In the genomic region with DNA sequence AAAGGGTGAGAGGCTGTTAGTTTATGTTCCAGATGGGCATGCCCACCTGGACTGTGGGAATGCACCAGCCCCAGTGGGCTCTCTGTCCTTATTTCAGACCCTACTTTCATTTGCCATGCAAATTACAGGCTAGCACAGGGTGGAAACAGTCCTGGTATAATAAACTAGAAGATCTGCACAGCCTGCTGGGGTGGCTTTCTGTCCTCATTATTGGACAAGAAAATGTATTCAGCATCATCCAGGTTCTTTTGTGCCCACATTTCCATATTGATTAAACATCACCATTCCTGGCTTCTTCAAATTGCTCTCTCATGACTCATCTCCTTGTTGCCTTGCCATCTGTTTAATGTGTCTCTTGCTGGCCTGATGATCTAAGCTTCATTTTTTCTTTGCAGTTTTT, we compare ENCODE assay signal across 17 mouse cellular contexts.
A peak's percentile ranks its signal among the peaks of the same experiment; 100 is the strongest.
DNase-seq lines count a peak whose midpoint lies in the region; ATAC-seq lines count a peak whose summit lies in the region.
"Had no signal": no experiment of that assay in that cellular context is flagged by ENCODE, and none has a peak within 500 bp of the region (broad histone marks: within the 10 kb centered on the region; RNA-seq: fewer than 3 reads in every experiment).

No protein-coding gene starts in this region.

- no peaks in the 10 kb centered on the region for H3K9me3 ChIP-seq in forebrain, embryonic 14.5 days (replicated peaks; ENCODE audit: control insufficient read depth, low read length)
- H3K9me3 ChIP-seq in forebrain, embryonic 10.5 days = no peaks in the 10 kb centered on the region
- H3K9me3 ChIP-seq in midbrain, embryonic 13.5 days = no peaks in the 10 kb centered on the region
- H3K9me3 ChIP-seq in midbrain, embryonic 10.5 days (replicated peaks) = no peaks in the 10 kb centered on the region
- no peaks in the 10 kb centered on the region for H3K9me3 ChIP-seq in hindbrain, embryonic 14.5 days (ENCODE audit: control insufficient read depth, low read length)
- H3K9me3 ChIP-seq in neural tube, embryonic 13.5 days = no peaks in the 10 kb centered on the region
- H3K9me3 ChIP-seq: hindbrain, embryonic 15.5 days; limb, embryonic 10.5 days had no signal

- no peaks in the 10 kb centered on the region for H3K4me1 ChIP-seq in forebrain, embryonic 14.5 days (ENCODE audit: control insufficient read depth, insufficient read depth, low read length)
- no peaks in the 10 kb centered on the region for H3K4me1 ChIP-seq in forebrain, embryonic 10.5 days
- no peaks in the 10 kb centered on the region; the same call in 1 of the 2 replicates for H3K4me1 ChIP-seq in midbrain, embryonic 13.5 days (replicated peaks)
- no peaks in the 10 kb centered on the region for H3K4me1 ChIP-seq in midbrain, embryonic 10.5 days
- no peaks in the 10 kb centered on the region for H3K4me1 ChIP-seq in hindbrain, embryonic 14.5 days (replicated peaks; ENCODE audit: control insufficient read depth, insufficient read depth, low read length)
- no peaks in the 10 kb centered on the region; the same call in 1 of the 2 replicates for H3K4me1 ChIP-seq in neural tube, embryonic 13.5 days (replicated peaks)
- H3K4me1 ChIP-seq: hindbrain, embryonic 15.5 days; limb, embryonic 10.5 days; liver, embryonic 15.5 days had no signal

- H3K27ac ChIP-seq in forebrain, embryonic 14.5 days (ENCODE audit: low read depth, low read length) = no peak overlapping the region
- no peak overlapping the region for H3K27ac ChIP-seq in forebrain, embryonic 10.5 days
- H3K27ac ChIP-seq in midbrain, embryonic 13.5 days = no peak overlapping the region
- no peak overlapping the region for H3K27ac ChIP-seq in midbrain, embryonic 10.5 days (replicated peaks)
- no peak overlapping the region for H3K27ac ChIP-seq in hindbrain, embryonic 14.5 days
- peak overlapping the region; percentile 49; the same call in 1 of the 2 replicates for H3K27ac ChIP-seq in neural tube, embryonic 13.5 days (replicated peaks)
- H3K27ac ChIP-seq: hindbrain, embryonic 15.5 days; limb, embryonic 10.5 days; liver, embryonic 15.5 days; stomach, postnatal 0 days had no signal

- H3K27me3 ChIP-seq in forebrain, embryonic 14.5 days (replicated peaks; ENCODE audit: control insufficient read depth, insufficient read depth, low read length) = no peaks in the 10 kb centered on the region
- no peaks in the 10 kb centered on the region for H3K27me3 ChIP-seq in forebrain, embryonic 10.5 days (ENCODE audit: poor library complexity, severe bottlenecking)
- H3K27me3 ChIP-seq in midbrain, embryonic 13.5 days = no peaks in the 10 kb centered on the region
- H3K27me3 ChIP-seq in midbrain, embryonic 10.5 days (ENCODE audit: low read depth, poor library complexity, severe bottlenecking) = no peaks in the 10 kb centered on the region
- no peaks in the 10 kb centered on the region for H3K27me3 ChIP-seq in hindbrain, embryonic 14.5 days (ENCODE audit: control insufficient read depth, insufficient read depth, low read length)
- no peaks in the 10 kb centered on the region for H3K27me3 ChIP-seq in neural tube, embryonic 13.5 days
- H3K27me3 ChIP-seq: hindbrain, embryonic 15.5 days; liver, embryonic 15.5 days had no signal

- no peaks in the 10 kb centered on the region for H3K36me3 ChIP-seq in forebrain, embryonic 14.5 days (ENCODE audit: control insufficient read depth, insufficient read depth, low read length)
- H3K36me3 ChIP-seq in forebrain, embryonic 10.5 days (replicated peaks) = no peaks in the 10 kb centered on the region
- no peaks in the 10 kb centered on the region for H3K36me3 ChIP-seq in midbrain, embryonic 13.5 days
- no peaks in the 10 kb centered on the region for H3K36me3 ChIP-seq in midbrain, embryonic 10.5 days
- H3K36me3 ChIP-seq in hindbrain, embryonic 14.5 days (replicated peaks; ENCODE audit: control insufficient read depth, insufficient read depth) = no peaks in the 10 kb centered on the region
- H3K36me3 ChIP-seq in neural tube, embryonic 13.5 days = no peaks in the 10 kb centered on the region
- H3K36me3 ChIP-seq: hindbrain, embryonic 15.5 days; limb, embryonic 10.5 days; liver, embryonic 15.5 days had no signal

- no peak overlapping the region for H3K4me3 ChIP-seq in forebrain, embryonic 14.5 days (ENCODE audit: low read depth, low read length)
- no peak overlapping the region for H3K4me3 ChIP-seq in forebrain, embryonic 10.5 days
- no peak overlapping the region for H3K4me3 ChIP-seq in midbrain, embryonic 13.5 days (replicated peaks)
- no peak overlapping the region for H3K4me3 ChIP-seq in midbrain, embryonic 10.5 days
- no peak overlapping the region for H3K4me3 ChIP-seq in hindbrain, embryonic 14.5 days (replicated peaks; ENCODE audit: low read length)
- H3K4me3 ChIP-seq in neural tube, embryonic 13.5 days = no peak overlapping the region
- H3K4me3 ChIP-seq: erythroblast, embryonic 14.5 days; hindbrain, embryonic 15.5 days; limb, embryonic 10.5 days; liver, embryonic 15.5 days had no signal

- peak; percentile 11 for DNase-seq in forebrain, embryonic 14.5 days (ENCODE audit: low spot score)
- DNase-seq in forebrain, embryonic 10.5 days (ENCODE audit: extremely low spot score, low spot score) = no peak
- no peak for DNase-seq in midbrain, embryonic 10.5 days (ENCODE audit: low spot score)
- DNase-seq in hindbrain, embryonic 14.5 days (ENCODE audit: low spot score) = no peak
- no peak for DNase-seq in cerebellum, adult 8-10 months
- DNase-seq in left cerebral cortex, postnatal 10 days (ENCODE audit: extremely low spot score in 1 of 2, low spot score in 2 of 2) = no peak
- DNase-seq: adrenal gland, adult 2 months; cerebellum, postnatal 10 days; kidney, adult 2 months; thymus, postnatal 4 days had no signal

- ATAC-seq in forebrain, embryonic 14.5 days = no peak
- ATAC-seq in midbrain, embryonic 13.5 days = 0 out of 2 replicates have a peak, but pooled peaks have one; percentile 48
- ATAC-seq in hindbrain, embryonic 14.5 days (ENCODE audit: low FRiP score) = 0 out of 2 replicates have a peak, but pooled peaks have one; percentile 37
- ATAC-seq in neural tube, embryonic 13.5 days (ENCODE audit: low read depth) = peak; percentile 89

- H3K9ac ChIP-seq in forebrain, embryonic 14.5 days (ENCODE audit: low read length) = no peak overlapping the region
- no peak overlapping the region for H3K9ac ChIP-seq in midbrain, embryonic 13.5 days (replicated peaks)
- no peak overlapping the region for H3K9ac ChIP-seq in hindbrain, embryonic 14.5 days
- H3K9ac ChIP-seq in neural tube, embryonic 13.5 days = no peak overlapping the region
- H3K9ac ChIP-seq: hindbrain, embryonic 15.5 days; liver, embryonic 15.5 days had no signal

- intact Hi-C loops in left cerebral cortex, postnatal 10 days (cut with DNase I) = no loop called here

- no peak overlapping the region for H3K4me2 ChIP-seq in forebrain, embryonic 14.5 days (ENCODE audit: low read length)
- H3K4me2 ChIP-seq in midbrain, embryonic 13.5 days (replicated peaks) = no peak overlapping the region
- no peak overlapping the region for H3K4me2 ChIP-seq in hindbrain, embryonic 14.5 days (replicated peaks)
- no peak overlapping the region for H3K4me2 ChIP-seq in neural tube, embryonic 13.5 days
- H3K4me2 ChIP-seq: hindbrain, embryonic 15.5 days; liver, embryonic 15.5 days had no signal
